Mouse (Mus musculus): ENCODE results near the gene Cldn9. TPM values are rescaled to one million over a fixed set of nuclear protein-coding genes. Genes with fewer than 3 reads are reported as not detected.

Gene Cldn9
- polyA plus RNA-seq, 1 experiment from 2014 or later: 2.6 TPM

DNA sequence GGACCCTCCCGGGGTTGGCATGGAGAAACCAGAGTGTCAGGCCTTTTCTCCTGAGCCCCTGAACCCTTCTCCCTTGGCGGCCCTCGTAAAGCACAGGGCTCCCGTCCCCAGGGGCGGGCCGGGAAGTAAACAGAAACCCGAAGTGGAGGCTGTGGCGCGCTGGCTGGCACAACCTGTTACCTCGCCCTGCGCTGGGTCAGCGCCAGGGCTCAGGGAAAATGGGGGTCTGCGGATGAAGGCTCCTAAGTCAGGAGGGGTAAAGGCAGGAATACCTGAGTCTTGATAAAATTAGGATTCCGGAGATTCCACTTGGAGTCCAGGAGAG, 23.0 kb downstream of the Cldn9 start:
- DNase-seq (ENCODE audit: low spot score) (no peak), ATAC-seq (ENCODE audit: low FRiP score) (no peak)
- H3K27ac ChIP-seq: no peak overlapping the region
- H3K4me3 ChIP-seq (replicated peaks; ENCODE audit: low read length): no peak overlapping the region
- no peaks in the 10 kb centered on the region for H3K9me3 ChIP-seq (ENCODE audit: control insufficient read depth, low read length)
- H3K4me2 ChIP-seq (replicated peaks): no peak overlapping the region
- no peak overlapping the region for H3K9ac ChIP-seq
- whole genome bisulfite sequencing: 6% methylated on average over 14 of the region's 14 CpGs
- H3K27me3 ChIP-seq (ENCODE audit: control insufficient read depth, insufficient read depth, low read length): peaks cover 34% of the 10 kb centered on the region
- H3K36me3 ChIP-seq (replicated peaks; ENCODE audit: control insufficient read depth, insufficient read depth): no peaks in the 10 kb centered on the region
- H3K4me1 ChIP-seq (replicated peaks; ENCODE audit: control insufficient read depth, insufficient read depth, low read length): 0 out of 2 replicates have a peak, but pooled peaks cover 3% of the 10 kb centered on the region

GRCm38 (mm10) chr17:23660117-23660875, 23.5 kb downstream of the Cldn9 start, which contains the start of gene Bicdl2:
Gene Bicdl2, plus strand, starts transcription at chr17:23660506.
- Histone ChIP-seq H3K9ac (no peak within 1 kb of the TSS), H3K9me3 (ENCODE audit: control insufficient read depth, low read length) (no peaks in the 10 kb centered on the region), H3K27ac (no peak within 1 kb of the TSS), H3K4me1 (replicated peaks; ENCODE audit: control insufficient read depth, insufficient read depth, low read length) (0 out of 2 replicates have a peak, but pooled peaks cover 3% of the 10 kb centered on the region), H3K4me3 (replicated peaks; ENCODE audit: low read length) (no peak within 1 kb of the TSS), H3K4me2 (replicated peaks) (no peak within 1 kb of the TSS), H3K36me3 (replicated peaks; ENCODE audit: control insufficient read depth, insufficient read depth) (no peaks in the 10 kb centered on the region), H3K27me3 (ENCODE audit: control insufficient read depth, insufficient read depth, low read length) (peaks cover 34% of the 10 kb centered on the region)
- no peak for ATAC-seq (ENCODE audit: low FRiP score)
- no peak for DNase-seq (ENCODE audit: low spot score)
- WGBS: 4% methylated on average over 27 of the region's 27 CpGs

DNA sequence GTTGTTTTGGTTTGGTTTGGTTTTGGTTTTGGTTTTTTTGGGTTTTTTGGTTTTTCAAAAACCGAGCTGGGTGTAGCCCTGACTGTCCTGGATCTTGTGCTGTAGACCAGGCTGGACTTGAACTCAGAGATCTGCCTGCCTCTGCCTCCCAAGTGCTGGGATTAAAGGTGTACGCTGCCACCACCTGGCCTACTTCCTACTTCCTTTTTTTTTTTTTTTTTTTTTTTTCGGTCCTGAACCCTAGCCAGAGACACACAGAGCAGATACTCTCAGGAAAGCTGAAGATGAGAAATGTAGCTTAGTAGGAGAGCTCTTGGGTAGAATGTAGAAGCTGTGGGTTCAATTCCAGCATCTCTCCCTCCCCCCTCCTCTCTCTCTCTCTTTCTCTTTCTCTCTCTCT, 25.4 kb downstream of the Cldn9 start:
- peaks cover 34% of the 10 kb centered on the region for H3K27me3 ChIP-seq (ENCODE audit: control insufficient read depth, insufficient read depth, low read length)
- no peak overlapping the region for H3K4me3 ChIP-seq (replicated peaks; ENCODE audit: low read length)
- 86% methylated on average over 3 of the region's 3 CpGs for WGBS
- 0 out of 2 replicates have a peak, but pooled peaks cover 3% of the 10 kb centered on the region for H3K4me1 ChIP-seq (replicated peaks; ENCODE audit: control insufficient read depth, insufficient read depth, low read length)
- DNase-seq (ENCODE audit: low spot score): no peak
- no peak overlapping the region for H3K9ac ChIP-seq
- H3K9me3 ChIP-seq (ENCODE audit: control insufficient read depth, low read length): no peaks in the 10 kb centered on the region
- H3K27ac ChIP-seq: no peak overlapping the region
- no peak for ATAC-seq (ENCODE audit: low FRiP score)
- no peaks in the 10 kb centered on the region for H3K36me3 ChIP-seq (replicated peaks; ENCODE audit: control insufficient read depth, insufficient read depth)
- H3K4me2 ChIP-seq (replicated peaks): no peak overlapping the region

- 59% methylated on average over 2 of the region's 2 CpGs for WGBS
- ATAC-seq (ENCODE audit: low FRiP score): no peak
- Histone ChIP-seq H3K9me3 (ENCODE audit: control insufficient read depth, low read length) (no peaks in the 10 kb centered on the region), H3K36me3 (replicated peaks; ENCODE audit: control insufficient read depth, insufficient read depth) (no peaks in the 10 kb centered on the region), H3K4me3 (replicated peaks; ENCODE audit: low read length) (no peak overlapping the region), H3K27me3 (ENCODE audit: control insufficient read depth, insufficient read depth, low read length) (peaks cover 2% of the 10 kb centered on the region), H3K9ac (no peak overlapping the region), H3K4me2 (replicated peaks) (no peak overlapping the region), H3K27ac (no peak overlapping the region), H3K4me1 (replicated peaks; ENCODE audit: control insufficient read depth, insufficient read depth, low read length) (no peaks in the 10 kb centered on the region)
- no peak for DNase-seq (ENCODE audit: low spot score)
These were observed 29.4 kb downstream of the Cldn9 start for GRCm38 (mm10) chr17:23654410-23654809.

DNA sequence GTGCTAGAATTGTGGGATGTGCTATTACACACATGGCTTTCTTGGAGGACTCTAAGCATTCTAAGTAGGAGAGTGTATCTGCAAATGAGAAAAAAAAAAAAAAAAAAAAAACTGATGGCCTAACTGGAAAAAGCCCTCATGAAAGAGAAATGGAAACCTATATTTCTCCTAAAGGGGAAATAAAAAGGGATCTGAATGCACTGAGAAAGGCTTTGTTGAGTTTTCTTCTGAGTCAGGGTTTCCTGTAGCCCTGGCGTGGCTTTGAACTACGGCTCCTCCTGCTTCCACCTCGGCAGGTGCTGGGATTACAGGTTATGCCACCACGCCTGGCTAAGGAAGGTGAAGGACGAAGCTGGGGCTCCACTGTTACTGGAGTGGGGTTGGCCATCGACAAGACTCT, 29.8 kb downstream of the Cldn9 start:
- H3K36me3 ChIP-seq (replicated peaks; ENCODE audit: control insufficient read depth, insufficient read depth): no peaks in the 10 kb centered on the region
- no peak for ATAC-seq (ENCODE audit: low FRiP score)
- no peak overlapping the region for H3K9ac ChIP-seq
- H3K4me1 ChIP-seq (replicated peaks; ENCODE audit: control insufficient read depth, insufficient read depth, low read length): no peaks in the 10 kb centered on the region
- H3K4me2 ChIP-seq (replicated peaks): no peak overlapping the region
- no peaks in the 10 kb centered on the region for H3K27me3 ChIP-seq (ENCODE audit: control insufficient read depth, insufficient read depth, low read length)
- no peak for DNase-seq (ENCODE audit: low spot score)
- no peak overlapping the region for H3K27ac ChIP-seq
- H3K9me3 ChIP-seq (ENCODE audit: control insufficient read depth, low read length): no peaks in the 10 kb centered on the region
- WGBS: 61% methylated on average over 6 of the region's 6 CpGs
- H3K4me3 ChIP-seq (replicated peaks; ENCODE audit: low read length): no peak overlapping the region

GRCm38 (mm10) chr17:23653324-23653723, 30.5 kb downstream of the Cldn9 start:
- Histone ChIP-seq H3K27ac (no peak overlapping the region), H3K4me2 (replicated peaks) (no peak overlapping the region), H3K4me1 (replicated peaks; ENCODE audit: control insufficient read depth, insufficient read depth, low read length) (no peaks in the 10 kb centered on the region), H3K27me3 (ENCODE audit: control insufficient read depth, insufficient read depth, low read length) (no peaks in the 10 kb centered on the region), H3K36me3 (replicated peaks; ENCODE audit: control insufficient read depth, insufficient read depth) (no peaks in the 10 kb centered on the region), H3K9ac (no peak overlapping the region), H3K4me3 (replicated peaks; ENCODE audit: low read length) (no peak overlapping the region), H3K9me3 (ENCODE audit: control insufficient read depth, low read length) (no peaks in the 10 kb centered on the region)
- 80% methylated on average over 1 of the region's 2 CpGs for WGBS
- DNase-seq (ENCODE audit: low spot score): no peak
- ATAC-seq (ENCODE audit: low FRiP score): no peak

DNA sequence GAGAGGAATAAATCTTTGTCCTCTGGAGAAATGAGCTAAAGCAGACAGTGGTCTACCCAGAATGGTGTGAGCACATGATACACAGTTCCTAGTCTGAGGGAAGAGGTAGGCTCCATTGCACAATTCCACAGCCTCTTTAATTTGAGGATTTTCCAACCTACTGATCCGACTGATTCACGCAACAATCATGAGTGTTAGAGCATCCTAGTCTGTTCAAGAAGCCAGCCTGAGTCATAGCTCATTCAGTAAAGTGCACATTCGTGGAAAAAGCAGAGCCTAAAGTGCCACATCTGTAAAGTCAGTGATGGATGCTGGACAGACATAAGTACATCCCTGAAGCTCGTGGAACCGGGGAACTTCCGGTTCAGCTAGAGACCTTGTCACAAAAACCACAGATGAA, 32.5 kb downstream of the Cldn9 start:
- 85% methylated on average over 6 of the region's 6 CpGs for WGBS
- Histone ChIP-seq H3K4me2 (replicated peaks) (no peak overlapping the region), H3K4me1 (replicated peaks; ENCODE audit: control insufficient read depth, insufficient read depth, low read length) (no peaks in the 10 kb centered on the region), H3K9me3 (ENCODE audit: control insufficient read depth, low read length) (no peaks in the 10 kb centered on the region), H3K27me3 (ENCODE audit: control insufficient read depth, insufficient read depth, low read length) (0 out of 2 replicates have a peak, but pooled peaks cover under 1% of the 10 kb centered on the region), H3K36me3 (replicated peaks; ENCODE audit: control insufficient read depth, insufficient read depth) (no peaks in the 10 kb centered on the region), H3K9ac (no peak overlapping the region), H3K4me3 (replicated peaks; ENCODE audit: low read length) (no peak overlapping the region), H3K27ac (no peak overlapping the region)
- ATAC-seq (ENCODE audit: low FRiP score): no peak
- DNase-seq (ENCODE audit: low spot score): no peak

- Histone ChIP-seq H3K4me3 (replicated peaks; ENCODE audit: low read length) (no peak overlapping the region), H3K36me3 (replicated peaks; ENCODE audit: control insufficient read depth, insufficient read depth) (no peaks in the 10 kb centered on the region), H3K9ac (no peak overlapping the region), H3K27ac (no peak overlapping the region), H3K9me3 (ENCODE audit: control insufficient read depth, low read length) (no peaks in the 10 kb centered on the region), H3K4me1 (replicated peaks; ENCODE audit: control insufficient read depth, insufficient read depth, low read length) (peaks cover 7% of the 10 kb centered on the region), H3K27me3 (ENCODE audit: control insufficient read depth, insufficient read depth, low read length) (peaks cover 33% of the 10 kb centered on the region), H3K4me2 (replicated peaks) (no peak overlapping the region)
- DNase-seq (ENCODE audit: low spot score): no peak
- 26% methylated on average over 10 of the region's 10 CpGs for WGBS
- ATAC-seq (ENCODE audit: low FRiP score): no peak
These were observed 37.9 kb downstream of the Cldn9 start for GRCm38 (mm10) chr17:23645894-23646293.

- DNase-seq (ENCODE audit: low spot score) (no peak), ATAC-seq (ENCODE audit: low FRiP score) (no peak)
- WGBS: 2% methylated on average over 58 of the region's 58 CpGs
- Histone ChIP-seq H3K9ac (peak within 1 kb of the TSS; percentile 52), H3K4me2 (replicated peaks) (peak within 1 kb of the TSS; percentile 58), H3K4me3 (replicated peaks; ENCODE audit: low read length) (peak within 1 kb of the TSS; percentile 35), H3K4me1 (replicated peaks; ENCODE audit: control insufficient read depth, insufficient read depth, low read length) (peaks cover 7% of the 10 kb centered on the region), H3K9me3 (ENCODE audit: control insufficient read depth, low read length) (no peaks in the 10 kb centered on the region), H3K27ac (no peak within 1 kb of the TSS), H3K27me3 (ENCODE audit: control insufficient read depth, insufficient read depth, low read length) (peaks cover 33% of the 10 kb centered on the region), H3K36me3 (replicated peaks; ENCODE audit: control insufficient read depth, insufficient read depth) (no peaks in the 10 kb centered on the region)
These were observed 39.0 kb downstream of the Cldn9 start, which contains the start of gene Mmp25 for GRCm38 (mm10) chr17:23644613-23645495. Gene Mmp25, minus strand, starts transcription at chr17:23645277.

Data from hindbrain, embryonic 14.5 days (tissue).